Mouse (Mus musculus): ENCODE measurements around the gene Tent4b. TPM values are rescaled to one million over a fixed set of nuclear protein-coding genes. Genes with fewer than 3 reads are reported as not detected.

The Tent4b gene
- polyA plus RNA-seq, 1 experiment, result 20.5 TPM

GRCm38 (mm10) chr8:88292926-88293325, 93.9 kb downstream of the Tent4b start:
- H3K4me1 ChIP-seq (ENCODE audit: control insufficient read depth, insufficient read depth, insufficient read length, low read length), result peaks cover 8% of the 10 kb centered on the region
- no peak overlapping the region for H3K4me3 ChIP-seq (ENCODE audit: low read depth, low read length)

GRCm38 (mm10) chr8:88293590-88294356, 94.8 kb downstream of the Tent4b start:
- TF ChIP-seq CTCF (IDR thresholded peaks at IDR 0.05; ENCODE audit: extremely low read depth, insufficient read length, insufficient replicate concordance, low read depth, low read length) (no peak), POLR2A (IDR thresholded peaks at IDR 0.05; ENCODE audit: low read depth, low read length) (no peak)
- H3K27ac ChIP-seq (ENCODE audit: insufficient read depth, low read depth, low read length), result peak overlapping the region; percentile 61

More at GRCm38 (mm10) chr8:88292926-88293325, 93.9 kb downstream of the Tent4b start:
- H3K36me3 ChIP-seq (ENCODE audit: control insufficient read depth, insufficient read depth, low read length), result peaks cover 1% of the 10 kb centered on the region; the same call in 1 of the 2 replicates
- no peaks in the 10 kb centered on the region for H3K27me3 ChIP-seq (ENCODE audit: control insufficient read depth, insufficient read depth, low read length)
- 81% methylated on average over 3 of the region's 3 CpGs for WGBS
- TF ChIP-seq POLR2A (IDR thresholded peaks at IDR 0.05; ENCODE audit: low read depth, low read length), result no peak
- TF ChIP-seq CTCF (IDR thresholded peaks at IDR 0.05; ENCODE audit: extremely low read depth, insufficient read length, insufficient replicate concordance, low read depth, low read length), result no peak
- H3K27ac ChIP-seq (ENCODE audit: insufficient read depth, low read depth, low read length), result no peak overlapping the region

DNA sequence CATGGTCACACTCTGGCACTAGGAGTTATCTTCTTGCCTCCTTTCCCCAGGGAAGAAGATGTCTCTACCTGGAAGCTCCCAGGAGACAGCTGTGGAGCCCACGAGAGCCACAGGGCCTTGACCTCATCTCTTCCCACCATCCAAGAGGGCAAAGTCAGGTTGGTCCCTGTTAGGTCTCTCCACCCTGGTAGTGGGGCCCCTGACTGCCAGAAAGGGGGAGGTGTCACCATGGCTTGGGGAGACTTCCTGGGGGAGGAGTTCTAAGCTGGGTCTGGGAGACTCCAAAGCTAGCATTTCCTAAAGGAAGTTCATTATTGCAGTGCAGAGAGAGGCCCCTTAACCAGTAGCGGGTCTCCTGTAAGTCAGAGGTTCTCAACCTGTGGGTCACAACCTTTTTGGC, 96.0 kb downstream of the Tent4b start:
- peaks cover 7% of the 10 kb centered on the region for H3K4me1 ChIP-seq (ENCODE audit: control insufficient read depth, insufficient read depth, insufficient read length, low read length)
- no peaks in the 10 kb centered on the region for H3K27me3 ChIP-seq (ENCODE audit: control insufficient read depth, insufficient read depth, low read length)
- H3K4me3 ChIP-seq (ENCODE audit: low read depth, low read length), result no peak overlapping the region
- 77% methylated on average over 2 of the region's 2 CpGs for WGBS
- peaks cover 1% of the 10 kb centered on the region; the same call in 1 of the 2 replicates for H3K36me3 ChIP-seq (ENCODE audit: control insufficient read depth, insufficient read depth, low read length)
- TF ChIP-seq CTCF (IDR thresholded peaks at IDR 0.05; ENCODE audit: extremely low read depth, insufficient read length, insufficient replicate concordance, low read depth, low read length), result no peak
- no peak for TF ChIP-seq POLR2A (IDR thresholded peaks at IDR 0.05; ENCODE audit: low read depth, low read length)
- H3K27ac ChIP-seq (ENCODE audit: insufficient read depth, low read depth, low read length), result no peak overlapping the region

More at GRCm38 (mm10) chr8:88293590-88294356, 94.8 kb downstream of the Tent4b start:
- Histone ChIP-seq H3K27me3 (ENCODE audit: control insufficient read depth, insufficient read depth, low read length) (no peaks in the 10 kb centered on the region), H3K4me1 (ENCODE audit: control insufficient read depth, insufficient read depth, insufficient read length, low read length) (peaks cover 7% of the 10 kb centered on the region), H3K36me3 (ENCODE audit: control insufficient read depth, insufficient read depth, low read length) (peaks cover 1% of the 10 kb centered on the region; the same call in 1 of the 2 replicates), H3K4me3 (ENCODE audit: low read depth, low read length) (peak overlapping the region; percentile 51)
- WGBS, result 77% methylated on average over 9 of the region's 9 CpGs

GRCm38 (mm10) chr8:88297976-88298732, 99.1 kb downstream of the Tent4b start:
- H3K4me3 ChIP-seq (ENCODE audit: low read depth, low read length), result no peak overlapping the region
- no peaks in the 10 kb centered on the region for H3K27me3 ChIP-seq (ENCODE audit: control insufficient read depth, insufficient read depth, low read length)
- peaks cover 1% of the 10 kb centered on the region; the same call in 1 of the 2 replicates for H3K36me3 ChIP-seq (ENCODE audit: control insufficient read depth, insufficient read depth, low read length)
- TF ChIP-seq POLR2A (IDR thresholded peaks at IDR 0.05; ENCODE audit: low read depth, low read length) (no peak), CTCF (IDR thresholded peaks at IDR 0.05; ENCODE audit: extremely low read depth, insufficient read length, insufficient replicate concordance, low read depth, low read length) (no peak)
- peaks cover 5% of the 10 kb centered on the region; the same call in 1 of the 2 replicates for H3K4me1 ChIP-seq (ENCODE audit: control insufficient read depth, insufficient read depth, insufficient read length, low read length)
- 20% methylated on average over 12 of the region's 12 CpGs for WGBS
- no peak overlapping the region for H3K27ac ChIP-seq (ENCODE audit: insufficient read depth, low read depth, low read length)

DNA sequence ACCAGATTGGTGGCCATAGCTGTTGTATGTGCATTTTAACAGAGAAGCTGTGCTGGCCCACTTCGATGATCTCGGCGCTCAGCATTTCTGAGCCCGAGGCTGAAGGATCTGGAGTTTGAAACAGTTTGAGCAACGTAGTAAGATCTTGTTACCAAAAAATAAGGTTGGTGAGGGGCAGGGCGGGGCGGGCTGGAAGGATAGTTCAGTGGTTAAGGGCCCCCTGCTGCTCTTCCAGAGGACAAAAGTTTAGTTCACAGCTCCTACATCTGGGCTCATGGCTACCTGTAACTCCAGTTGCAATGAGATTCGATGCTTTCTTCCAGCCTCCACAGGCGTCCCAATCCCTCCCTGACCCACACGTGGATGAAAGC, 99.7 kb downstream of the Tent4b start:
- no peaks in the 10 kb centered on the region for H3K27me3 ChIP-seq (ENCODE audit: control insufficient read depth, insufficient read depth, low read length)
- no peak overlapping the region for H3K4me3 ChIP-seq (ENCODE audit: low read depth, low read length)
- H3K36me3 ChIP-seq (ENCODE audit: control insufficient read depth, insufficient read depth, low read length), result peaks cover 1% of the 10 kb centered on the region; the same call in 1 of the 2 replicates
- peaks cover 5% of the 10 kb centered on the region; the same call in 1 of the 2 replicates for H3K4me1 ChIP-seq (ENCODE audit: control insufficient read depth, insufficient read depth, insufficient read length, low read length)
- TF ChIP-seq CTCF (IDR thresholded peaks at IDR 0.05; ENCODE audit: extremely low read depth, insufficient read length, insufficient replicate concordance, low read depth, low read length) (no peak), POLR2A (IDR thresholded peaks at IDR 0.05; ENCODE audit: low read depth, low read length) (no peak)
- 85% methylated on average over 10 of the region's 10 CpGs for WGBS
- no peak overlapping the region for H3K27ac ChIP-seq (ENCODE audit: insufficient read depth, low read depth, low read length)

DNA sequence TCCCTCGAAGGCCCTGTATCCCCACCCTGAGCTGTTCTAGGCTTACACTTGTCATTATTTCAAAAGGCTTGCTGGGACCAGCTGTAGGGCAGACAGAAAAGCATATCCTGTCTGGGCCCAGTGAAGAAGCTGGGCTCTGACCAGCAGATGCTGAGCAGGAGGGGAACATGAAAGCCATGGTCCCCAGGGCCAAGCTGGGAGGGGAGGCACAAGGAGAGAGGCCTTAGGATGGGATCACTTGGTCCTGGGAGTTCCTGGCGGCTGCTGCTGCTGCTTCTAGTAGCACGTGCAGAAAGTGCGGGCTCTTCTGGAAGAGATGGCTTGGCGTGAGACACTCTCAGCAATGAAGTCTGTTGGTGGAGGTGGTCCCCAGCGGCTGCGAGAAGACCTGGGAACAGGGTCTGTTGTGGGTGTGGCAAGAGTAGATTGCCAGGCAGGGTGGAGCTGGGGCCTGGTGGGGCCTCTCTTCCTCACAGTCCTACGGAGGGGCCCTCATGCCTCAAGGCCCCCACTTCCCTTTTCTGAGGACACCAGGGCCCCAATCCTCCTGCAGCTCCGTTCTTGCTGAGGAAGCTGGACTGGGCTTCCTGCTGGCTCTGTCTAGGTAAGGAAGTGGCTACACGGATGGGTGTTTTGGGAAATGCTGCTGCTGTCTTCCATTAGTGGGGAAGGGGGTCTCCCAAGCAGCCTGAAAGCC, 101.0 kb downstream of the Tent4b start:
- TF ChIP-seq POLR2A (IDR thresholded peaks at IDR 0.05; ENCODE audit: low read depth, low read length), result no peak
- TF ChIP-seq CTCF (IDR thresholded peaks at IDR 0.05; ENCODE audit: extremely low read depth, insufficient read length, insufficient replicate concordance, low read depth, low read length), result no peak
- 65% methylated on average over 10 of the region's 10 CpGs for WGBS
- no peak overlapping the region for H3K27ac ChIP-seq (ENCODE audit: insufficient read depth, low read depth, low read length)
- no peaks in the 10 kb centered on the region for H3K27me3 ChIP-seq (ENCODE audit: control insufficient read depth, insufficient read depth, low read length)
- H3K4me1 ChIP-seq (ENCODE audit: control insufficient read depth, insufficient read depth, insufficient read length, low read length), result peaks cover 5% of the 10 kb centered on the region; the same call in 1 of the 2 replicates
- peaks cover 1% of the 10 kb centered on the region; the same call in 1 of the 2 replicates for H3K36me3 ChIP-seq (ENCODE audit: control insufficient read depth, insufficient read depth, low read length)
- H3K4me3 ChIP-seq (ENCODE audit: low read depth, low read length), result no peak overlapping the region

All from small intestine, adult 2 months (tissue).